Mouse (Mus musculus) E14TG2a.4 (cell line): Measurements from ENCODE around the gene Psmb9.

Experiments
- CTCF ChIP-seq: conservative IDR thresholded peaks from 2 replicates; pipeline ENCODE4 v1.5.1; 2014; ENCODE audit warnings: low read length
- NANOG ChIP-seq: IDR thresholded peaks from 2 replicates; pipeline ENCODE4 v1.6.1; 2014; ENCODE audit warnings: borderline replicate concordance, low read length, mixed read lengths

GRCm38 (mm10) chr17:34200772-34201505 lies 13.4 kb upstream of the Psmb9 start:
- no peak for TF ChIP-seq CTCF
- TF ChIP-seq NANOG = no peak
